Mouse (Mus musculus) brain, embryonic 14.5 days (tissue): ENCODE measurements around the gene Shb.

Experiments used
- CTCF ChIP-seq: fragments of 200-500 bp; IDR thresholded peaks from 2 replicates; pipeline ENCODE4 v1.5.1; 2012; ENCODE audit warnings: inconsistent platforms, mild to moderate bottlenecking, moderate library complexity, borderline replicate concordance; ENCODE audit not compliant: insufficient read depth, insufficient read length; ENCODE audit errors: extremely low read depth
- POLR2A ChIP-seq: fragments of 200-500 bp; IDR thresholded peaks from 2 replicates; pipeline ENCODE4 v1.6.1; 2012; ENCODE audit warnings: mild to moderate bottlenecking, inconsistent platforms, borderline replicate concordance; ENCODE audit not compliant: poor library complexity, insufficient read depth, insufficient read length, severe bottlenecking; ENCODE audit errors: extremely low read depth

DNA sequence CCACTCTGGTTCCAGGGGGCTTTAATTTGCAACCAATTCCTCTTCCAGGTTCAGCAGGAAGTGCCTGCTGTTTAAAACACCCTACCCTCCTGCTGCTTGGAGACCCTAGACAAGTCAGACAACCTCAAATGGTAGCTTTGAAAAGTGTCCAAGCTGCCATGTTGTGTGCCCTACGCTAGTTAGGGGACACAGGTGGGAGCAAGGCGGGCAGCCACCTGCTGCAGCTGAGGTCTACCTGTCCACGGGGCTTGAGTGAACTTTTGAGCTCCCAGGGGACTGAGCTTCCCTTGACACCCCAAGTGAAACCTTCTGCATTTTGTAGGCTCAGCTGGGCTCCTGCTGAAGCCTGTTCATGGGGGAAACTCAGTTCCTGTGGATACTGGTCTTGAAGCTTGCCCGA, 58.1 kb downstream of the Shb start:
- no peak for TF ChIP-seq POLR2A
- no peak for TF ChIP-seq CTCF
